Mouse (Mus musculus) inflammation-experienced regulatory T-cells, adult 16 weeks (primary cell): ENCODE results near the gene Fam118b. TPM values are rescaled to one million over a fixed set of nuclear protein-coding genes. Genes with fewer than 3 reads are reported as not detected.

Source experiments
- polyA plus RNA-seq: library from polyadenylated mRNA; unstranded; fragments of 100-300 nt; shearing (Covaris generic); gene quantifications from one replicate; pipeline ENCODE4 v1.2.1, GENCODE M21; 2017

Fam118b gene
- 64.2 TPM for polyA plus RNA-seq

DNA sequence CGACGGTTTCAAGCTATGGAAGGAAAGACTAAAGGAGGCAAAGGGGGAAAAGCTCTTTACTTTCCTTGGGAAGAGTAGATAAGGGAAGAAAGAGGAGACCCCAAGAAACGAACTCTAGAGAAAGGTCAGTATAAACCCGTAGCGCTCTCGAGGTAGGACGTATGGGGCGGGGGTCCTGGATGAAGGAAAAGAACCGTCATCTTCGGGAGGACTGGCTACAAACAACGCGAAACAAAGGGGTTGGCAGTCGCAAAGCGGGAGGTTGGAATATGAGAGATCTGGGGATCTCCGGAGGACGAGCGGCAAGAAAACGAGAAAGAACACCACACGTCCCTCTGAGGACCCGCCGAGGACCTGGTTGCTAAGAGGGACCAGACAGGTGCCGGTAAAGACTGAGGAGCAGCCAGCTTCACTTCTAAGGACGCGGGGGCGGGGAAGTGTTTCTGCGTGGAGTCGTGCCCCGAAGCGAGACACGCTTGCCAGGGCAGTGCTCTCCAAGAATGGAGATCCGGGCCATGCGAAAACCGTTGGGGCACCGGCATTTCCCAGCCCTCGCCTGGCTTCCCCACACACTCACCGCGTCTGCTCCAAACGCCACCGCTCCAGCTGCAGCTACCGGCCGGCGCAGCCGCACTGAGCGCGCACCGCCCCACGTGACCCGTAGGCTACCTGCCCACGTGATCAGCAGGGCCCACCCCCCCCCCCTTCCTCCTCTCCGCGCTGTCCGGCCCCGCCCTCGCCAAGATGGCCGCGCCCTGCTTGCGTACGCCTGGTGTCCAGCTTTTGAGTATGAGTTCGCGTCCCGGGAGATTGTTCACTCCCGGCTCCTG lies at the start of gene Fam118b, which contains the start of gene Rpusd4:
Gene Fam118b (minus strand): TSS at position 660 of the 830 bp plus-strand sequence.
Gene Rpusd4 (plus strand): TSS at position 720 of the 830 bp plus-strand sequence.

DNA sequence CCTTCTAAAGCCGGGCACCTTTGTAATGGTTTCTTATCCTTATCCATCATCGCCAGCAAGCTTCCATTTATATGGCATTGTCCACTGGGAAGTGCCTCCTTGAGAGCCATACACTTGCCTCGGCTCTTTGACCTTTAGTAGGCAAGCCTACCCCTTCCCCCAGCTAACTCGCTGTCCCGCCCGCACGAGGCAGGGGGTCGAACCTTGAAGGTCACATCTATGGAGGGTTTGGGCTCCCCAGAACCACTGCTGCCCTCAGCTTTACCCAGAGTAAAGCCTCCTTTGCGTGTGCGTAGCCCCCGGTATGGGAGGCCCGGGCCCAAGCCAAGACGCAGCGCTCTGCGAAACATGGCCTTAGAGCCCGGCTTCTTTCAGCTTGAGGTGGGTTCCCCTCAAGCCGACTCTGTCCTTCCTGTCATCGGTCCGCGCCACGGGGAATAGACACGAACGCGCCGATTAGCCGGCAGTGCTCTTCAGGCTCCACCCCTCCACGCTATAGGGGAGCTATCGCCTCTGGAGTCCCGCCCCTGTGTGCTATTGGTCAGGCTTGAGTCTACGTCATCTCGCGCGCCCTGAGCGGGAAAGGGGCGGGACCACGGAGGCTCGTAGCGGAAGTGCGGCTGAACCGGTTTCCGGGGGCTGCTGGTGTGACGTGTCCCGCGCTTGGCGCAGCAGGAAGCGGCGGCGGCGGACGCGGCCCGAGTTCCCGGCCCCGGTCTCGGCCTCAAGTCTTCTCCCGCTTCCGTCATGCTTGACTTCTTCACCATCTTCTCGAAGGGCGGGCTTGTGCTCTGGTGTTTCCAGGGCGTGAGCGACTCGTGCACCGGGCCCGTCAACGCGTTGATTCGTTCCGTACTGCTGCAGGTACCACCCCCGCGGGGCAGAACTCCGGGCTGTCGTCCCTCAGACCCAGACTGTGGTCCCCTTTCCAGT lies 56.8 kb downstream of the Fam118b start, which contains the start of gene Foxred1:
Gene Foxred1 (minus strand): TSS at position 514 of the 933 bp plus-strand sequence.

DNA sequence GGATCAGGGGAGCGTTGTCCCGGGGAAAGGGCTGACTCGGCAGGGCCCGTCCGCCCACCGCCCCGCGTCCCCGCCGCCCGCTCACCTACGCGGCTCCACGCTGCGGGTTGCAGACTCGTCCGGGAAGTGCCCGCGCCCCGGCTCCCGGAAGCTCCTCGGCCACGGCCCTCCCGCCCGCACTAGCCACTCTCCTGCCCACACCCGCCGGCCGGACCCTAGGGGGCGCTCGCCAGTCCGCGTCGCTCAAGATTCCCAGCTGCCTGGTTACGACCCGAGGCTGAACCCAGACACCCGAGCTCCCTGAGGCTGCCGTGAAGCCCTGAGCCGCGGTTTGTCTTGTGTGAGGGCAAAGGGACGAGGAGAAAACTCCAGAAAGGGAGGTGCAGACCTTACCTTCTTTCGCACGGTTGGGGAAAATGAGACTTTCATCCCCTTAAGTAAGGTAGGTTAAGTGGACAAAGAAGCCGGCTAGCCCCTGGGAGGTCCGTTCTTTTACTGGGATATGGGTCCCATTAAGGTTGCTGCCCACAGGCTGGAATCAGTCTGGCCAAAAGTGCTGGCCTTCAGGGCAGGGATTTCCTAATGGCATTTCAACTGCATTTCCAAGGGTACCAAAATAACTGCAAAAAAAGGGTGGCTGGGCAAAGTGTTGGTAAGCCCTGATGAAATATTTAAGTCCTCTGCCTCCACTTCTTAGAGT lies 67.7 kb downstream of the Fam118b start, which contains the start of the genes Srpr and Tirap:
Gene Srpr (plus strand): TSS at position 404 of the 700 bp plus-strand sequence.
Gene Tirap (minus strand): TSS at position 520 of the 700 bp plus-strand sequence.

DNA sequence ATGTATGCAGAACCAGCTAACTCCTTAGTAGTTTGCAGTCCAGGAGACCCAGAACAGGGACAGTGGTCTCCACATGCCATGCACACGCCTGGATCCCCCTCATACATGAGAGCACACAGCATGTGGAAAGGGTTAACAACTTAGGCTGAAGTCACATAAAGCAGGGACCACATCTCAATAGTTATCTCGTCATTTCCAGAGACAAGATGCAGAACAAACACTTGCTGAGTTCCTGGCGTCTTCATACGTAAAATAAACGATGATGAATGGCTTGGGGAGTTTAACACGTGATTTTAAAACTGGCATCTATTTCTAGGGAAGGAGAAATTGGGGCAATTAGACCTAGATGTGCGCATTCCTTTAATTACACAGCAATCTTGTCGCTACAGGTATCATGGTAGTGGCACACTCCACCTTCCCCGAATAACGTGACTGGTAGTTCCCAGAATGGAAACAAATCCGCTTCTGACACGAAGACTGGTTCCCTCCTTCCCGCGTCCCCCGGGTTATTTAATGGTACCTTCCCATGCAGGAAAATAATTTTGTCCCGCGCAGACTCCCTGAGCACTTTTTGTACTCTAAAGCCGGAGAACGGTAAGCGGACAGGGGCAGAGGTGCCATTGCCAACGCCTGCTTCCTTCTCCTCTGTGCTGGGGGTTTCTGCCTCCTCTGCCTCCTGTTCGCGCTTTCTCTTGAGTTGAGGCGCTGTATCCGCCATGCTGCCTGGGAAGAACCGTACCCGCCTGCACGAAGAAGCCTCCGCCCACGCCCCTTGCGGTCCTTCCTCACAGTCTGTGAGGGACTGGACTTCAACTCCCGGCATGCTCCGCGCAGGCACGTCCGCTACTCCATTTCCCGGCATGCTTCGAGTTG lies 92.1 kb downstream of the Fam118b start, which contains the start of gene Dcps:
Gene Dcps (minus strand): TSS at position 811 of the 873 bp plus-strand sequence.

Other genes with a start within 250 kb of the Fam118b start
- gene St3gal4, start 148.5 kb downstream of the Fam118b start, polyA plus RNA-seq: 25.4 TPM
- gene Dcps, start 91.7 kb downstream of the Fam118b start, polyA plus RNA-seq: 81.1 TPM
- gene Srpr, start 67.6 kb downstream of the Fam118b start, polyA plus RNA-seq: 164 TPM
- 8.7 TPM for gene Tirap, start 67.5 kb downstream of the Fam118b start, polyA plus RNA-seq
- gene Foxred1, start 56.8 kb downstream of the Fam118b start, polyA plus RNA-seq: 59.2 TPM
- 54.7 TPM for gene Rpusd4, start 60 bp upstream of the Fam118b start, polyA plus RNA-seq
- 4.3 TPM for gene Cdon, start 153.3 kb upstream of the Fam118b start, polyA plus RNA-seq